Mouse (Mus musculus) hindbrain, embryonic 11.5 days (tissue): ENCODE measurements around the gene Sema7a. TPM values are rescaled to one million over a fixed set of nuclear protein-coding genes. Genes with fewer than 3 reads are reported as not detected.
A peak's percentile ranks its signal among the peaks of the same experiment; 100 is the strongest.

Experiments
- ATAC-seq: fragments of 200-750 bp; cut with Nextera tagmentation; 2 replicates; pipeline ENCODE4 v1.8.0; 2017; ENCODE audit warnings: mild to moderate bottlenecking, moderate TSS enrichment, moderate library complexity; ENCODE audit not compliant: low FRiP score
- DNase-seq: peaks from one replicate; pipeline ENCODE4 v3.0.0-alpha.2; 2015; ENCODE audit warnings: low spot score
- H3K27ac ChIP-seq: fragments of 300-500 bp; sonication (generic); 2 replicates; pipeline ENCODE4 v1.5.1; 2014; ENCODE audit warnings: mild to moderate bottlenecking, low read depth, low read length
- H3K27me3 ChIP-seq: fragments of 300-500 bp; sonication (generic); 2 replicates; pipeline ENCODE4 v1.6.1; 2014; ENCODE audit warnings: mild to moderate bottlenecking, low read length, moderate library complexity, mixed read lengths; ENCODE audit not compliant: control insufficient read depth, insufficient read depth
- H3K36me3 ChIP-seq: fragments of 300-500 bp; sonication (generic); 2 replicates; pipeline ENCODE4 v1.6.1; 2014; ENCODE audit warnings: mild to moderate bottlenecking, low read length, moderate library complexity, mixed read lengths; ENCODE audit not compliant: control insufficient read depth, insufficient read depth
- H3K4me1 ChIP-seq: fragments of 300-500 bp; sonication (generic); replicated peaks from 2 replicates; pipeline ENCODE4 v1.6.1; 2014; ENCODE audit warnings: low read length, mixed read lengths; ENCODE audit not compliant: control insufficient read depth, insufficient read depth
- H3K4me2 ChIP-seq: fragments of 300-500 bp; sonication (generic); replicated peaks from 2 replicates; pipeline ENCODE4 v1.6.1; 2014; ENCODE audit warnings: mild to moderate bottlenecking, low read depth, low read length
- H3K4me3 ChIP-seq: fragments of 300-500 bp; sonication (generic); 2 replicates; pipeline ENCODE4 v1.5.1; 2014; ENCODE audit warnings: low read depth, low read length
- H3K9ac ChIP-seq: fragments of 300-500 bp; sonication (generic); 2 replicates; pipeline ENCODE4 v1.6.1; 2014; ENCODE audit warnings: low read depth, low read length
- H3K9me3 ChIP-seq: fragments of 300-500 bp; sonication (generic); 2 replicates; pipeline ENCODE4 v1.6.1; 2016; ENCODE audit warnings: low read length; ENCODE audit not compliant: control insufficient read depth
- WGBS: fragments of 180-500 bp; shearing (Covaris S2); extraction: QIAGEN DNeasy Blood & Tissue Kit; methylation state at CpG from one replicate; pipeline ENCODE4 v1.1.7; 2014; 5-methylcytosine and 5-hydroxymethylcytosine counted together
- polyA plus RNA-seq: library from polyadenylated mRNA; unstranded; fragments of >200 nt; fragmentation: Nextera tagmentation; extraction: Ambion mirVana; gene quantifications from 2 replicates; pipeline ENCODE4 v1.2.1, GENCODE M21; 2014

Gene Sema7a
- polyA plus RNA-seq, 1 experiment from 2014 or later = 3.6 TPM

DNA sequence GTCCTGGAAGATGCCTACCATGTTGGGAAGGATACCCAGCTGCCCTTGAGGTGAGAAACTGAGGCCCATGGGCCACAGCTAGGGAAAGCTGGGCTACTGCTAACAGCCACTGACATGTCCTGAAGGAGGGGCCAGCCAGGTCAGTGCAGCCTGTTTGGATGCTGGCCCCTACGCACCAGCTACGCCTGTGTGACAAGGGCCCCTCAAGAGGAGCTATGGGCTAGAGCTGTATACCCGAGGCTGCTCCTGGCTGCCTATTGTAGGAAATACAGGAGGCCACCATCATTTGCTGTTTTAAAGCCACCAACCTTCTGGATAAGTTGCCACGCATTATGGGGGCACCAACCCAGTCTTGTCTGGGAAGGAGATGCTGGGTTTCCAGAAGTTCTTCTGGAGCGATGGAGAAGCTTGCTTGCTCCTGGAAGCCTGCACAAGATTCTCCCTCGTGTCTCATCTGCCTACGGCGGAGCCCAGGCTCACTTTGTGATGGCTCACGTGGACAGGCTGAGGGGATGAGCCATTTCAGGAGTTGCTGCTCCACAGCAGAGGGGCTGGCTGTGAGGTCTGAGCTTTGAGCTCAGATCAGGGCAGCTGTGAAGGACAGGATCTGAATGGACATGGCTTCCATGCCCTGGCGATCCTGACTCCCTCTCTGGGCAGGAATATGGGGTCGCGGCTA lies 68.6 kb downstream of the Sema7a start:
- Histone ChIP-seq H3K27me3 (no peaks in the 10 kb centered on the region), H3K9me3 (no peaks in the 10 kb centered on the region), H3K36me3 (no peaks in the 10 kb centered on the region), H3K4me3 (no peak overlapping the region), H3K9ac (peak overlapping the region; percentile 42), H3K27ac (peak overlapping the region; percentile 89), H3K4me2 (peak overlapping the region; percentile 30; the same call in 1 of the 2 replicates), H3K4me1 (peaks cover 5% of the 10 kb centered on the region)
- ATAC-seq = peak; percentile 82
- WGBS = 58% methylated on average over 12 of the region's 12 CpGs
- no peak for DNase-seq

DNA sequence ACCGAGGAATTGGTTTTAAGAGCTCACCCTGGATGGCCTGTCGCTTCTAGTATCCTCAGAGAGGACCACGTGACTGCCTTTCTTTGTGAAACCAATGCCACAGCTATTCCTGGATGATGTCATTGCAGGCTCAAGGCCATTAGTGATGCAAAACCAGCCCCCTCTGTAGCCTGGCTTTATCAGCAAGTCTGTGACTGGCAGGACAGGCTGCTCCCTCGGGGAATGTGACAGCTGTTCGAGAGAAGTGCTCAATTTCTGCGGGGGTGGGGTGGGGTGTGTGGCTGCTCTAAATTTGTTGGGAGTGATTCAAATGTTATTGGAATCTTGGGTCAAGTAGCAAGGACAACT lies 69.1 kb downstream of the Sema7a start:
- Histone ChIP-seq H3K4me1 (peaks cover 5% of the 10 kb centered on the region), H3K27ac (peak overlapping the region; percentile 89), H3K36me3 (no peaks in the 10 kb centered on the region), H3K9me3 (no peaks in the 10 kb centered on the region), H3K4me3 (no peak overlapping the region), H3K27me3 (no peaks in the 10 kb centered on the region), H3K4me2 (peak overlapping the region; percentile 30; the same call in 1 of the 2 replicates), H3K9ac (peak overlapping the region; percentile 42; the same call in 1 of the 2 replicates)
- ATAC-seq (peak; percentile 95), DNase-seq (peak; percentile 87)
- 6% methylated on average over 6 of the region's 6 CpGs for WGBS

- 59% methylated on average over 3 of the region's 3 CpGs for WGBS
- ATAC-seq = 0 out of 2 replicates have a peak, but pooled peaks have one; percentile 4
- no peak overlapping the region for H3K4me3 ChIP-seq
- no peaks in the 10 kb centered on the region for H3K27me3 ChIP-seq
- no peaks in the 10 kb centered on the region for H3K36me3 ChIP-seq
- H3K27ac ChIP-seq = peak overlapping the region; percentile 89
- peaks cover 5% of the 10 kb centered on the region for H3K4me1 ChIP-seq
- no peaks in the 10 kb centered on the region for H3K9me3 ChIP-seq
- DNase-seq = peak; percentile 22
- H3K4me2 ChIP-seq = no peak overlapping the region
- H3K9ac ChIP-seq = no peak overlapping the region
These were observed 69.7 kb downstream of the Sema7a start for GRCm38 (mm10) chr9:58009588-58009987.

GRCm38 (mm10) chr9:58011027-58011426 lies 71.1 kb downstream of the Sema7a start:
- 40% methylated on average over 7 of the region's 7 CpGs for WGBS
- H3K4me2 ChIP-seq = no peak overlapping the region
- no peak overlapping the region for H3K9ac ChIP-seq
- H3K4me3 ChIP-seq = no peak overlapping the region
- DNase-seq = peak; percentile 15
- no peak for ATAC-seq
- H3K36me3 ChIP-seq = no peaks in the 10 kb centered on the region
- no peaks in the 10 kb centered on the region for H3K27me3 ChIP-seq
- H3K9me3 ChIP-seq = no peaks in the 10 kb centered on the region
- no peak overlapping the region for H3K27ac ChIP-seq
- peaks cover 5% of the 10 kb centered on the region for H3K4me1 ChIP-seq

DNA sequence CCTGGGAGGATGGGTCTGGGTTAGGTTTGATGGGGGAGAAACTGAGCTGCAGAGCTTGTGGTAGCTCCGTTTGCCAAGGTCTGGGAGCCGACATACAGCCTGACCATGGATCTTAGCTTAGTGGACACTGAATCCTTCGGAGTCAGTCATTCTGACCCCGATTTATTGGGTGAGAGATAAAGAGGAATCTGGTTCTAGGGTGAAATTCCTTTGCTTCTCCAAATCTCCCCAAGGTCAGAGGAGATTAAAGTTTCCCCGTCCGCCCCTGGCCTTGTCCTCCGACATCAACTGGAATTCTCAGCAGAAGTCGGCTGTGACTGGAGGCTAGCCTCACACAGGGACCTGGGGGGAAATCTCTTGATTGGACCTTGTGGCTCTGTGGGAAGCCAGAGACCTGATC lies 71.6 kb downstream of the Sema7a start:
- 86% methylated on average over 8 of the region's 8 CpGs for WGBS
- Histone ChIP-seq H3K4me3 (no peak overlapping the region), H3K4me1 (peaks cover 5% of the 10 kb centered on the region), H3K36me3 (no peaks in the 10 kb centered on the region), H3K27ac (no peak overlapping the region), H3K4me2 (no peak overlapping the region), H3K9ac (no peak overlapping the region), H3K27me3 (no peaks in the 10 kb centered on the region), H3K9me3 (no peaks in the 10 kb centered on the region)
- ATAC-seq = no peak
- no peak for DNase-seq

Other genes starting within 250 kb of the Sema7a start
- 23.7 and 28.4 TPM in 2 replicates for gene Edc3, start 231.6 kb upstream of the Sema7a start, polyA plus RNA-seq
- 83.8 and 91.4 TPM in 2 replicates for gene Clk3, start 174.3 kb upstream of the Sema7a start, polyA plus RNA-seq
- gene Arid3b, start 103.3 kb upstream of the Sema7a start, polyA plus RNA-seq = 21.9 and 27.7 TPM in 2 replicates
- 121 and 122 TPM in 2 replicates for gene Ubl7, start 29.1 kb upstream of the Sema7a start, polyA plus RNA-seq
- not detected in 2 replicates for gene Cyp11a1, start 66.3 kb downstream of the Sema7a start, polyA plus RNA-seq
- 8.2 and 12.7 TPM in 2 replicates for gene Stra6, start 123.7 kb downstream of the Sema7a start, polyA plus RNA-seq
- gene Ccdc33, start 178.7 kb downstream of the Sema7a start, polyA plus RNA-seq = 0.31 and 0.99 TPM in 2 replicates